Mouse (Mus musculus) erythroid progenitor cell, adult 5-6 weeks (primary cell): Measurements from ENCODE around the gene Psma4. TPM values are rescaled to one million over a fixed set of nuclear protein-coding genes. Genes with fewer than 3 reads are reported as not detected.

ENCODE experiments used
- ATAC-seq: replicated peaks from 2 replicates; pipeline ENCODE4 v1.8.0; 2016; ENCODE audit warnings: moderate number of reproducible peaks, mild to moderate bottlenecking, moderate TSS enrichment, inconsistent platforms; ENCODE audit not compliant: poor library complexity, low FRiP score, severe bottlenecking
- total RNA-seq, 2 experiments: library from RNA; stranded (forward) in 1 of 2; stranded (reverse) in 1 of 2; fragments of 150-400 nt in 1 of 2; fragments of 186-747, 209-891 nt in 1 of 2; gene quantifications; 2 replicates each; pipeline versions ENCODE4 v1.2.3 to v1.2.4; 2015 to 2017; ENCODE audit warnings: low replicate concordance in 2 of 2

The Psma4 gene
- total RNA-seq, 2 experiments from 2014 or later, result 60.1 to 93.1 TPM

DNA sequence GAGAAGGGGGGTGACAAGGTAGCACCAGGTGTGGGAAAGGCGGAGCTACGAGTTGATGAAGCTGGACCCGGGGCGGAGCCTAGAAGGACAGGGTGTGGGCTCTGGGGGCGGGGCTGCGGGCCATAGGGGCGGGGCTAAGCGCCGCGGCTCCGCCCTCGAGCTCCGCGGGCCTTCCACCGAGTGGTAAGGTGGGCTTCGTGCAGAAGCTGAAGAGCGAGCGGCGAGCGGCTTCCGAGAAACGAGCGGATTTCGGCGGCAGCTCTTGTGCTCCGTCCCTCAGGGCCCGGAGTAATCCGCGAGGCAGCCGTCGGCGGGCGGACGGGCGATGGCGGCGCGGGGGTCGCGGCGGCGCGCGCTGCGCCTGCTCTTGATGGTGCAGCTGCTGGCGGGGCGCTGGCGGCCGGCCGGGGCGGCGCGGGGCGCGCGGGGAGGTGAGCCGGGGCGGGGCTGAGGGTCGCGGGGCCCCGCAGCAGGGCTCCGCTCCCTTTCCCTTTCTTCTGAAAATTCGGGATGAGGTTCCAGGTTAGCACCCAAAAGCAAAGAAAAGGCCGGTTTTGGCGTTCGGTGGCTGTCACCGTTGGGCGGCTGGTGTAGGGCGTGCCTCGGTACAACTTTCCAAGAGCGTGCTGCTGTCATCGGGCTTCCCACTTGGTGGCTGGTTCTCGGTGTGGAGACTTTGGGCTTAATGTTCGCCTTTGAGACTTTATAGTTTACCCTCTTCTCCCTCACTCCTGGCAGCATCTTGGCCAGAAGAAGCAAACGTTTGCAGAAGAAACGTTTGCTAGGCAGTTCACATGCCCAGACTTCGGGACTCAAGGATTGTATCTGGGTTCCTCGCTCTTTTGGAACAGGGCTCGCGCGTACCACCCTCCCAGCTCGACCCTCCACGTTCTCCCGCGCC, 31.0 kb downstream of the Psma4 start:
- no peak for ATAC-seq

DNA sequence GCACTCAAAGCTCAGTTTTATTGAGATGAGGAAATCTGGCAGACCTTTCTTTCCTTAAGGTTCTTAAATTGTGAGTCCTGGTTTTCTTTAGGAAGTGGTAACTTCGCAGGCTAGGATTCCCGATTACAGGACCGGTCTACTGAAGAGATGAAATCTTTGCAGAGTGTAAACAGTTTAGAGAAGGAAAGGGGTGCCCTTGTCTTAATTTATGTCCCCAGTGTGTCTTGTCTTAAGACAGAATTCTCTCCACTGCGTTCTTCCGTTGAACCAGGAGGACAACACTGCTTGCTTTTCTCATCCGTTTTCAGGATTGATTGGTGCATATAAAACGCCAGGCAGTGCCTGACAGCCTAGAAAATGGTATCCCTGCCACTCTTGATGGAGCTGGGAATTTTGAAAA, 31.8 kb downstream of the Psma4 start:
- no peak for ATAC-seq

- no peak for ATAC-seq
Measured at GRCm38 (mm10) chr9:54990362-54990761, 39.8 kb downstream of the Psma4 start.

DNA sequence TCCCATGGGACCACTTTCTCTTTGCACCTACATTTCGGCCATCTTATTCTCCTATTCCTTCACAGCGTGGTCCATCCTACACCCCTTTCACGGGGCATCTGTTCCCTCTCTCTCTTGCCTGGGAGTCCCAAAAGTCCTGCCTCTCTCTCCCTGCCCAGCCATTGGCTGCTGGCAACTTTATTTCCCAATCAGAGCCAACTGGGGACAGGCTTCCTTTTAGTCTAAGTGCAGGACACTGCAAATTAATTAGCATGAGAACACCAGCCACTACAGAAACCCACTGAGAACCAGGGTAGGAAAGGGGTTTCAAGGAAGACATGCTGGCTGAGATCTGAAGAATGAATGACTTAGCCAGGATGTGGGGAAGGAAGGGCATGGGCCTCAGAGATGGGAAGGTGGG, 43.8 kb downstream of the Psma4 start:
- ATAC-seq, result no peak

- ATAC-seq, result no peak
Measured at GRCm38 (mm10) chr9:54995645-54996044, 45.1 kb downstream of the Psma4 start.

DNA sequence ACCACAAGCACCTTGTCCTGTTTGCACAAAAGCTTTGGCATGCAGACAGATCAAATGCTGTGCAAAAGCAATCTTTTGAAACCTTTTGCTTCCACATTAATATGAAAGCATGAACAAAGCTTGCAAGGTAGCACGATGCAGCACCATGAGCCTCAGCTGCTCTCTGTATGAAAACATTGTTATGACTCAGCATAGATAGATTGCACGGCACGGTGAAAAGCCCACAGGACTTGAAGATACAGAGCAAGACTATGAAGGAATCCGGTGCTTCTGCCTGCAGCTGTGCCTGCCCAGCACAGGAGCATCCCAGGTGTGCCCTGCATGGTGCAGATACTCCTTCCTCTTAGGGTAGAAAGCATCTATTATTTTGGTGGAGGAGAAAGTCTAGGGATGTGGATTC, 53.0 kb downstream of the Psma4 start:
- ATAC-seq, result no peak

Other genes with a start within 250 kb of the Psma4 start
- 28.5 and 44.3 TPM in 2 replicates for gene Wdr61, start 216.3 kb upstream of the Psma4 start, total RNA-seq (2015; ENCODE audit: low replicate concordance)
- 23.5 and 35.9 TPM in 2 replicates for gene Wdr61, start 216.3 kb upstream of the Psma4 start, total RNA-seq (2017; ENCODE audit: low replicate concordance)
- not detected in 2 replicates for gene Crabp1, start 186.0 kb upstream of the Psma4 start, total RNA-seq (2015; ENCODE audit: low replicate concordance)
- not detected in 2 replicates for gene Crabp1, start 186.0 kb upstream of the Psma4 start, total RNA-seq (2017; ENCODE audit: low replicate concordance)
- gene Ireb2, start 87.0 kb upstream of the Psma4 start, total RNA-seq (2015; ENCODE audit: low replicate concordance), result 22.3 and 33.1 TPM in 2 replicates
- 29.8 and 34.7 TPM in 2 replicates for gene Ireb2, start 87.0 kb upstream of the Psma4 start, total RNA-seq (2017; ENCODE audit: low replicate concordance)
- gene Hykk, start 33.5 kb upstream of the Psma4 start, total RNA-seq (2015; ENCODE audit: low replicate concordance), result not detected in 2 replicates
- 0.30 TPM in 1 of 2 replicates, not detected in the other for gene Hykk, start 33.5 kb upstream of the Psma4 start, total RNA-seq (2017; ENCODE audit: low replicate concordance)
- gene AY074887, start 208 bp downstream of the Psma4 start, total RNA-seq (2015; ENCODE audit: low replicate concordance), result not detected in 2 replicates
- gene AY074887, start 208 bp downstream of the Psma4 start, total RNA-seq (2017; ENCODE audit: low replicate concordance), result not detected in 2 replicates
- not detected in 2 replicates for gene Chrna5, start 30.1 kb downstream of the Psma4 start, total RNA-seq (2015; ENCODE audit: low replicate concordance)
- not detected in 2 replicates for gene Chrna5, start 30.1 kb downstream of the Psma4 start, total RNA-seq (2017; ENCODE audit: low replicate concordance)
- not detected in 2 replicates for gene Chrna3, start 75.8 kb downstream of the Psma4 start, total RNA-seq (2015; ENCODE audit: low replicate concordance)
- not detected in 2 replicates for gene Chrna3, start 75.8 kb downstream of the Psma4 start, total RNA-seq (2017; ENCODE audit: low replicate concordance)
- not detected in 2 replicates for gene Chrnb4, start 98.0 kb downstream of the Psma4 start, total RNA-seq (2015; ENCODE audit: low replicate concordance)
- gene Chrnb4, start 98.0 kb downstream of the Psma4 start, total RNA-seq (2017; ENCODE audit: low replicate concordance), result not detected in 2 replicates
- 10.5 and 12.6 TPM in 2 replicates for gene Ube2q2, start 198.1 kb downstream of the Psma4 start, total RNA-seq (2015; ENCODE audit: low replicate concordance)
- gene Ube2q2, start 198.1 kb downstream of the Psma4 start, total RNA-seq (2017; ENCODE audit: low replicate concordance), result 5.6 and 13.5 TPM in 2 replicates